Mouse (Mus musculus) CD8-positive naive resting alpha-beta T cell, adult 2 months (primary cell): ENCODE measurements around the gene Ppp1r3c.
"Not testable (repeated sequence)": the region's sequence is repeated elsewhere in the genome, so short reads cannot be mapped to it uniquely, and the experiment has no call there.

Source experiments
- DNase-seq, 2 experiments: peaks; one replicate each; pipeline ENCODE4 v3.0.0; 2022; ENCODE audit warnings: low read depth in 2 of 2, low spot score in 2 of 2

Ppp1r3c gene

DNA sequence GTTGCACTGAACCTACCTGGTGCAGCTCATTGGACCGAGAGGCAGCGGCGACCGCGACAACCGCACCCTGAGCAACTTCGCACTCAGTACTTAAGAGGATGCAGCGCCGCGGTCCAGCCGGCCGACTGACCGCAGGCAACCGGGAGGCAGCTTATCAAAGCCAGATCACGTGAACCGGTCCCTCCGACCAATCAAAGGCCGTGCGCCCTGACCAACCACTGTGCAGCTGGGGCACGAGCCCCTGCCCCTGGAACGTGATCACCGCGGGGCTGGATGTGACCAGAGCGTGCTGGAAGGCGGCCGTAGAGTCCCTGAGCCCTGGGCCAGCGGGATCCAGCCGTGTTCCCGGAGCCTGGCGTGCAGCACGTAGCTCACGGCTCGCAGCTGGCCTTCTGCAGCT is at the start of gene Ppp1r3c:
Ppp1r3c (minus strand) TSS at position 117 of the 400 bp plus-strand sequence.
- no peak for DNase-seq

GRCm38 (mm10) chr19:36783179-36783578 is 46.7 kb upstream of the Ppp1r3c start:
- no peak for DNase-seq

- no peak for DNase-seq
Observed at GRCm38 (mm10) chr19:36782591-36782990, 46.1 kb upstream of the Ppp1r3c start.

DNA sequence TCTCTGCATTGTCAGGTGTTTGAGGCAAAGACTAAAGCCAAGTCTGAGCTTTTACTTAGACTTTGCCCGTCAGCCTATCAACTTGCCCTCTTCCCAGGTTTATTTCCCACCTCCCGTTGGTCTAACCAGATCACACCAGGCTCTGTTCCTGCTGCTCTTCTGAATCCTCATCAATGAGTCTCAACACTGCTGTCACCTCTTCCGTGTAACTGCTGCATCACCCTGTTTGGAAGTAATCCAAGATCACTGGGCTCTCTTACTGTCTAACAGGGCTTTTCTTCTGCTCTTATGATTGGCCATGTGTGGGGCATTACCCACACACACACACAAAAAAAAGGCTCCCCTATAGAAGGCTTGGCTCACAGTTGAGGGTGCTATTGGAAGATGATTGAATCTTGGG is 45.5 kb upstream of the Ppp1r3c start:
- DNase-seq: no peak

DNA sequence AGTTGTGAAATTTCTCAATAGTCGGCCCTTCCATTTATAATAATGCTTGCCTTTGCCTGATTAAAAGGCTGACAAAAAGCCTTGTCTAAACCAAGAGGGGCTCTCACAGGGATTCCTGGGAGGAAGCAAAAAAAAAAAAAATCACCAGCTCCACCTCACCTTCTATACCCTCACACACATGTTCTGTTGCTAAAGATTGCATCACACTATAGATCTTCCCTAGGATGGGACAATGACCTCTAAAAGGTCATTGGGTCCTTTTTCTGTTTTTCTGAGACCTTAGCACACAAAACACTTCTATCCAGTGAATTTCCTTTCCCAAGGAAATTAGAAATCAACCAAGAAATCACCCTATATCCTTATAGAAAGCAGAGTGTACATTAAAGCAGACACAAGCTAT is 43.9 kb upstream of the Ppp1r3c start:
- no peak for DNase-seq

GRCm38 (mm10) chr19:36779765-36780164 is 43.3 kb upstream of the Ppp1r3c start:
- DNase-seq: no peak

DNA sequence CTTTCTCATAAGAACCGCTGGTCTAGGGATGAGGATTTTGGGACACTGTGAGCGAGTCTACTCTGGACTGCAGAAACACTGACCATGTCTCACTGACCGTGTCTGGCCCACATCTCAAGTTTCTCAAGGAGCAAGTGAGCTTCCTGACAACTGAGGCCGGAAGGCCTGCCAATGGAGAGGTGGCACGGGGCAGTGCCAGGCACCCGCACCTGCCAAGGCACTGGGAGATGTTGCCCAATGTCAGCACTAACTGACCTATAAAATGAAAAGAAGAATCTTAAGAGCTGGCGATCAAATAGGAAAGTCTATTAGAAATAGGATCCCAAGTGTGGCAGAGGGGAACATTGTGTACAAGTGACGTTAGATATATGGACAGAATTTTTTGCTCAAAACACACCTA is 39.1 kb upstream of the Ppp1r3c start:
- no peak for DNase-seq

- DNase-seq: no peak
Observed at GRCm38 (mm10) chr19:36773716-36774459, 37.4 kb upstream of the Ppp1r3c start.

- no peak for DNase-seq
Observed at GRCm38 (mm10) chr19:36768084-36768483, 31.6 kb upstream of the Ppp1r3c start.

- no peak for DNase-seq
Observed at GRCm38 (mm10) chr19:36764451-36764850, 28.0 kb upstream of the Ppp1r3c start.

GRCm38 (mm10) chr19:36748996-36749395 is 12.5 kb upstream of the Ppp1r3c start:
- no peak for DNase-seq

- no peak for DNase-seq
Observed at GRCm38 (mm10) chr19:36742331-36742730, 5.9 kb upstream of the Ppp1r3c start.

GRCm38 (mm10) chr19:36739566-36740211 is 3.2 kb upstream of the Ppp1r3c start:
- DNase-seq: no peak

GRCm38 (mm10) chr19:36738009-36738408 is 1.6 kb upstream of the Ppp1r3c start:
- DNase-seq: no peak

GRCm38 (mm10) chr19:36737087-36737486 is 634 bp upstream of the Ppp1r3c start:
- DNase-seq: no peak

DNA sequence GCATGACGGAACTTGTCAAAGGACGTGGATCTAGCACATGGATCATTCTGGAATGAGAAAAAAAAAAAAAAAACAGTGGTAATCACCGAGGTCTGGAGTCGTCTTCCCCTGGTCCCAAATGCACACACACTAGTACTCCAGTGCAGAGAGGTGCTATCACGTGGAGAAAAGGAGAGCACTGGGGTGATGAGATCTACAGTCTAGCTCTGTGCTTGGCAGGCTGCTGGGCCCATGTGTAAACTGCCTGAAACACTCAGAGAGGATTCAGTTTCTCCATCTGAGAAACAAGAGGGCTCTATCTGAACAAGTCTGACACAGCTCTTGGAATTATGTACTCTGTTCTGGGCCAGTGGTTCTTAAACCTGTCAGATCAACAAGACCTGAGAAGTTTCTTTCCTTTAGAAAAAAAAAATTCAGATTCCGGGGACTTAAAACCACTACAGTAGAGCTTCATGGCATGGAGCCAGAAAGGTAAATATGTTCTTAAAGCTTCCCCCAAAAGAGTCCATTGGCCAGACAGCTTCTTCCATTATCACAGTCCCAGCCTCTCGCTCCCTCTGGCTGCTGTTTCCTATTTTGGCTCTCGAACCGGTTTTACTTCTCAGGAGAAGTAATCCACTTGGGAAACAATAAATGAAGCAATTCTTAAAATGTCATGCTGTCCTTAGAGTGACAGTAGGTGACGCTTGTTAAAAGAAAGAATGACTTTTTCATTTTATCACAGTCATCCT is 2.0 kb downstream of the Ppp1r3c start:
- no peak for DNase-seq

GRCm38 (mm10) chr19:36733191-36733943 is 3.1 kb downstream of the Ppp1r3c start:
- DNase-seq: no peak

- no peak for DNase-seq
Observed at GRCm38 (mm10) chr19:36731310-36731709, 5.1 kb downstream of the Ppp1r3c start.

DNA sequence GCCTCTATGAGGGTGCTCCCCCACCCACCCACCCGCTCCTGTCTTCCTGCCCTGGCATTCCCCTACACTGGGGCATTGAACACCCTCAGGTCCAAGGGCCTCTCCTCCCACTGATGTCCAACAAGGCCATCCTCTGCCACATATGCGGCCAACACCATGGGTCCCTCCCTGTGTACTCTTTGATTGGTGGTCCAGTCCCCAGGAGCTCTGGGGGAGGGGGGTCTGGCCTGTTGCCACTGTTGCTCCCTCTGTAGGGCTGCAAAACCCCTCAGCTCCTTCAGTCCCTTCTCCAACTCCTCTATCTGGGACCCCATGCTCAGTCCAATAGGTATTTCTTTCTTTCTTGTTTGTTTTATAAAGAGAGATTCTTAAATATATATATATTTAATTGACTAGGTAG is 6.0 kb downstream of the Ppp1r3c start:
- DNase-seq: not testable (repeated sequence)

GRCm38 (mm10) chr19:36728741-36729460 is 7.6 kb downstream of the Ppp1r3c start:
- no peak for DNase-seq

DNA sequence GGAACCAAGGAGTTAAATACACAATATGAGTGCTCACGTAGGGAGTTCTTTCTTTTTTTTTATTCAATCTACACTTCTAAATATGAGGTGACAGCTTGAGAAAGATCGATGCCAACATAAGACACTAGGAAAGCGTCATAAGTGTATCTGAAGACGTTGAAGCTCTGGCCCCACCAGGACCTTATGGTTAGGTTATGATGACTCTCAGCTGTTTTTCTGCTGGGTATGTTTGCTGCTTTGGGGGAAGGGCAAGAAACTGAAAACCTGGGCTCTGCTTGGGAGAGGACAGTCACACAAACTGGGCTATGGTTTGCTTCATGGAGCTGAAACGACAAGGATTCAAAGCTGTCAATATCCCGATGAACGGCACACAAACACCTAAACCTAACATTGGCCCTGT is 11.5 kb downstream of the Ppp1r3c start:
- no peak for DNase-seq
